Mouse (Mus musculus) heart, adult 9 months (tissue): ENCODE data around the gene Pitx3.
A peak's percentile ranks its signal among the peaks of the same experiment; 100 is the strongest.
"Not testable (repeated sequence)": the region's sequence is repeated elsewhere in the genome, so short reads cannot be mapped to it uniquely, and the experiment has no call there.

Source experiments
- DNase-seq, 2 experiments: peaks; one replicate each; pipeline ENCODE4 v3.0.0; 2022; ENCODE audit warnings: low spot score in 2 of 2

Gene Pitx3

DNA sequence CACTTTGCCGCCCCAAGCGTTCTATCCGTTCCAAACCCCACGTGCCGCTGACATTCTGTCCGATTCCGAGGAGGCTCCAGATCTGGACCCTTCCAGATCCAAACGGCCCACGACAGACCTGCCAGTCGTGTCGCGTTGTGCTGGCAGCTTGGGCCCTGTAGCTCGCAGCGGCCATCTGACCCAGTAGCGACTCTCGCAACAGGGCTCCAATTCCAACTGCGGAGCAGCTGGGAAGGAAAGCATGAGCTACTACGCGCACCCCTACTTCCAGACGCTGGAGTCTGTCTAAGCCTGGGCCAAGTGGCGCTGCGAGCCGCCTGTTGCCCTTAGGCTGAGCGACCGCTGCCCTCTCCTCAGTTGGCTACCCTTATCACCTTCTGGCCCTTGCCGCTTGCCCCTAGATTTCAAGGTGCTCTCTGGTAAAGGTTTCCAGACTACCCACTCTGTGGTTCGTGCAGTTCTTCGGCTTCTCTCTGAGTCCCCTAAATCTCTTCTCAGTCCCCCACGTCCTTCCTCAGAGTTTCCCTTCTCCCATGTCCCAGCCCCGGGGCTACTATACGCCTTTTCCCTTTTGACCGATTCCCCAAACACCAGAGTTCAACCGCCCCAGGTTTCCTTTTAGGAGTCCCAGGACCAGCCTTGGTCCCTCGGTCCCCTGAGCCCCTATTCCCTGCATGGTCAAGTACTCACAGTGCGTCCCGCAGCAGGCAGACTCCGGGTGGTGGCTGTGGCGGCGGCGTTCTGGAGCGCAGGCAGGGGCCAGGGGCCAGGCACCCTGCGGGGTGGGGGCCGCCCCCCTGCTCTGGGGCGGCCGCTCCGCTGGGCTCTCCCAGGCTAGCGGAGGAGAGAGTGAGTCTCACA lies at the start of gene Pitx3:
Gene Pitx3, minus strand, starts transcription at position 816 of the 861 bp plus-strand sequence.
- DNase-seq, result peak; percentile 10 to 11

DNA sequence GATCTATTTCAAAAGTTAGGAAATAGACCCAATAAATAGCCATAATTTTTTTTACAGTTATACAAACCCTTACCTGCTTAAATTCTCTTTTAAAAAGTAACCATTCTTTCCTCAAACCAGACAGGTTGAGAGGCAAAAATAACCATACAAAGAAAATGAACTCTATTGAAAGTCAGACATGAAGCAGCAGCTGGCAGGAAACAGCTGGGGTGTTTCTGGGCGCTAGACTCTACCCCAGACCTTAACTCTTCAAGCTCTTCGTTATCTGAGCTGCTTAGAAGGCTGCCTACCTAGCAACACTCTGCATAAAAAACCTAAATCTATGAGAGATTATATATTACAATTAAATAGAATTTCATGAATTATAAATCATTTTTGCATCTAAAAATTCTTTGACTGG lies 39.1 kb upstream of the Pitx3 start:
- no peak for DNase-seq

DNA sequence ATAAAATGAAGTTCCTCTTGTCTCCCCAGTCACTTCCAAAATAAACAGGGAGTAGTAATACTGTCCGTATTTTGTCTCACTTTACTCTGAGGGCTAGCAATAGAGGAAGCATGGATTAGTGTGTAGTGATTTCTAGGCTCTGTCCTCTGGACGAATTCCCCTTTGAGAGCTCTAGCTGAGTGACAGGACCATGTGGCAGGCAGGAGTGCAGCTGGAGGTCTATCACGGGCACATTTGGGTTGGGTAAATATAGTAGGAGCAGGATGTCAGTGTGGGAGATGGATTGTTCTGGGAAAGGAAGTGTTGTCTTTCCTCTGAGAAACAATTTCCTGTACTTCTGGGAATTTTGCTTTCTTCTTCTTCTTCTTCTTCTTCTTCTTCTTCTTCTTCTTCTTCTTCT lies 38.5 kb upstream of the Pitx3 start:
- peak; percentile 19 to 22 for DNase-seq

DNA sequence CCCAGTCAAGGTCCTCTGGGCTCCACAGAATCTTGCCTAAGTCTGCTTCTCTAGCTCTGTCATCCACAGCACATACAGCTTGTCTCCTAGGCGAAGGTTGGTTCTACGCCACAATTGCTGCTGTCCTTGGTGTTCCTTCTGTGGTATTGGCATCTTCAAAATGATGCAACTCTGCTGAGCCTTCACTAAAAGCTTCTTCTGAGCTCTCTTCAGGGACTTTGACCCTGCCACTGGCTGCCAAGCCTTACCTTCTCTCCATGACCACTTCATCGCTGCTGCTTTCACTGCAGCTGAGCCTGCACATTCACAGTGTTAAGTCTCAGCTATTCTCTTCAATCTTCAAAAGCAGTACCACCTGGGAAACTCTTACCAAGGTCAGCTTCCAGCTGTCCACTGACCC lies 34.1 kb upstream of the Pitx3 start:
- DNase-seq, result no peak

DNA sequence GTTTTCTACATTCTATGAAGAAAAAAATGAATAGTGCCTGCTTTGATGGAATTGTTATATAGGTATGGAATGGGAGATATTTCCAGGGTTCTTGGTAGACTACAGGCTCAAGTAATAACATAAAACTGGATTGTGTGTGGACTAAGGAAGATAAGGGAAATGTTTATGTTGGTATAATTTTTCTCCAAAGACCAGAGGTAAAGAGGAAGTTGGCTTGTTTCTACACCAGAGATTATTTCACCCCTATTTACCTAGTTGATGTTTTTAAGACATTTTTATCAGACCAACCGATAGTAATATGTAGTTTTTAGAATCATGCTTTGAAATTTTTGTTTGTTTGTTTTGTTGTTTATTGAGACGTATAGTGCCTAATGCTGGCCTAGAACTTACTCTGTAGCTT lies 32.1 kb upstream of the Pitx3 start:
- no peak for DNase-seq

DNA sequence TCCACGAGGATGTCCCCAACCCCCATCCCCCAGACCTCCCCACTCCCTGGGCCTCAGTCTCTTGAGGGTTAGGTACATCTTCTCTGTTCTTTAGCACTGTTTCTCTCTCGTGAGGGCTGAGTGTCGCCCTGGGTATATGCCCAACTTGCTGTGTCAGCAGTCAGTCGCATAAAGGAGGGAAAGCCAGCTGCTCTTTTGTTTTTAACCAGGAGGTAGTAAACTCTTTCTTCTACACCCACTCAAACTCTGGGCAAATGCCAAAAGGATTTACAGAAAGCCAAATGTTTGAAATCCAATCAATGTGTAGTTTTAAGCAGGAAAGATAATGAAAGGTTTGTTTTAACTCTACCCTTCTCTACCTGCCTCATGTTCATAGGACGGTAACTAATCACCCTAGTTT lies 28.9 kb upstream of the Pitx3 start:
- no peak for DNase-seq

DNA sequence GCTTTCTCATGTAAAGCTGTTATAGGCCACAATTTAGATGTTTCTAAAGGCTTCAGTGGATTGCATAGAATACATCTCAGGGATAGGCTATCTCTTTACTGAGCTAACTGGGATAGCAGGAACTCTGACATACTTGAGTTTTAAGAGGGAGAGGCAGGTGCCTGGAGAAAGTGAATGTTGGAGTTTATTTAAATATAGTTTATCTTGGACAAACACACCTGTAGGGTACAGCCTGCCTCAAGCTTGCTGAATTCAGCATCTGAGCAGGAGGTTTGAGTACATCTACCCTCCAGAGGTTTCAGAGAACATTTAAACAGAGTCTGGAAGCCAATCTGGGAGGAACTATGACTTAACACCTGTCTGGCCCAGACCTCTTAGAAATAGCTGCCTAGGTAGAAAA lies 27.0 kb upstream of the Pitx3 start:
- no peak for DNase-seq

DNA sequence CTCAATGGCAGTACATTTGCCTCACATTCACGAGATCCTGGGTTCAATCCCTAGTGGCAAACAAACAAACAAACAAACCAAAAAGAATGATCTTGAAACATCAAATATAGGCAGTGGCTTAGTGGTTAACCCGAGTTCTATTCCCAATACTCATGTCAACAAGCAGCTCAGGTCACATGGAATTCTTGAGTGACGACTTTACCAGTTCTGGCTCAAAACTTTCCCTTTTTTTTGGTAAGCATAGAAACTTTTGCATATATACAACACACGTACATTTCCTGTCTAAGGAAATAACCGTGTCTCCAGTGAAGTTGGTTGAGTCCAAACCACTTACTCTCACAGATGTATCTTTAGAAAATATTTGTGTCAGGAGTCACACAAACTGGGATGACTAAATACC lies 24.4 kb upstream of the Pitx3 start:
- DNase-seq, result no peak

DNA sequence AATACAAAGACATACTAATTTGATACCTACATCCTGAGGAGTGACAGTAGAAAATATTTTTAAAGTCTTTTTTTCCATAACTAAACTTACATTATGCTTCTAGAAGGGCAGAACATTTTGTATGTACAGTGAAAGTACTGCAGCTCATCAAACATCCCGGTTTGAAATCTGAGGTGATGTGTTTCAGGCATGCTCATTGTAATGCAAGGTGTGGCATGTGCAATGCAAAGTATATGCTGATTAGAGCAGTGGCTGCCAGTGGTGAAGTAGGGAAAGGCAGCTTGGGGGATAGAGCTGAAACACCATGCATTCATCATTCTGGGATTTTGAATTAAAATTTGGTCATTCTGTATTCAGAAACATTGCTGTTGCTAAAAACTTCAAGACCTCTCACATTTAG lies 21.8 kb upstream of the Pitx3 start:
- no peak for DNase-seq

DNA sequence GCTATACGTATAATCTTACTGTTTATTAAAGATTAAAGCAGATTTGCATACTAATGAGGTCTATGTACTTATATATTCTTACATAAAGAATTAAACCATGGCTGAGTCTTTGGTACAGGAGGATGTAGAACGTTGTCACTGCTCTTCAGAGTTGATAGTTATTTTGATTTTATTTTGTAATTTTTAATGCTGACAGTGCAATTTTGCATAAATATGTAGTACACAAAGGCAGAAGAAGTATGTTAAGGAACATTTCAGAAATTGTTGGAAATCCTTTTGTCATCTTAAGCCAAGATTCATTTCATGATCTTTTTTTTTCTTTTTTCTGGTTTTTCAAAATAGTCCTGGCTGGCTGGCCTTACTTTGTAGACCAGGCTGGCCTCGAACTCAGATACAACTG lies 21.3 kb upstream of the Pitx3 start:
- no peak for DNase-seq

DNA sequence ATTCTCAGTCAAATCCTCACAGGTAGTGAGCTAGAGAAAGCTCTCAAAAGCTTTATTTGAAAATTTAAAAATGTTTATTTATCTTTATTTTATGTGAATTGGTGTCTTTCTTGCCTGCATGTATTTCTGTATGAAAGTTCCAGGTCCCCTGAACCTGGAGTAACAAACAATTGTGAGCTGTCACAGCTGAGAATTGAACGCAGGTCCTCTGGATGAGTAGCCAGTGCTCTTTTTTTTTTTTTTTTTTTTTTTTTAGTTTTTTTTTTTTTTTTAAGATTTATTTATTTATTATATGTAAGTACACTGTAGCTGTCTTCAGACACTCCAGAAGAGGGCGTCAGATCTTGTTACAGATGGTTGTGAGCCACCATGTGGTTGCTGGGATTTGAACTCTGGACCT lies 19.0 kb upstream of the Pitx3 start:
- not testable (repeated sequence) for DNase-seq

DNA sequence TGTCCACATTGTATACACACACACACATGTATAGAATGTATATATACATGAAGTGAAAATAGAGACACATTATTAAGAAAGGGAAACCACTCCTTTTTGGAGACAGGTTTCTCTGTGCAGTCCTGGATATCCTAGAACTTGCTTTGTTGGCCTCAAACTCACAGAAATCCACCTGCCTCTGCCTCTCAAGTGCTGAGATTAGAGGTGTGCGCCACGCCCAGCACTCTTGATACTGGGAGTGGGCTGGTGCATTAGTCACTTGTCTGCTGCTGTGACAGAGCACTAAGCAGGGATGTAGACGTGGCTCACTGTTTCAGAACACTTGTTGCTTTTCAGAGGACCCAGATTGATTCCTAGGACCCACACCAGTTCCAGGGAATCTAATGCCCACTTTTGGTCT lies 17.8 kb upstream of the Pitx3 start:
- no peak for DNase-seq

DNA sequence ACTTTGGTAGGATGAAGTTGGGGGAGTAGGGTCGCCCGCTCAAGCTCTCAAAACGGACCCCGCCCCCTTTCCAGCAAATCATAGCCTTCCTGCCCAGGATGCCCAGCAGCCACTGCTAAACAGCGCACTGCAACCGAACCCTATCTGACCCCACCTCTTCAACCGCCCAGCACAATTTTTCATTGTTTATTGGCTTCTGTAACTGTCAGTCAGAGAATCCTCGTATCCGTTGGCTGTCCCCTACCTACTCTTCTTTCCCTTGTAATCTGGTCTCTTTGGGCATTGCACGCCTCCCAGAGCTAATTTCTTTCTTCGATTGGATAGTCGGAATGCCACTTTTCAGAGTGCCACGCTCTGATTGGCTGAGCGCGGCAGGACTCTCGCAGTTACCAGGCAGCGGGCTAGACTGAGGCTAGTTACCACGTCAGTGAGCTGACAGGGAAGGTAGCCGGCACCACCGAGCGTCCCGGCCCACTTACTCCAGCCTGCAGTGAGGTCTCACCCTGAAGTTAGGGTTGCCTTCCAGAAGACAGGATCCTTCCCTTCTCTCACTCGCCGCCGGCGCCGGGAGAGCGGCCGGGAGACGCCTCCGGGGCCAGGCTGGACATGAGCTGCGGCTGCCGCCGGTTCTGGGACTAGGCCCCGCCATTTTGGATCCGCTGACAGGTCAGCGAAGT lies 4.1 kb upstream of the Pitx3 start, which contains the start of gene Gbf1:
Gene Gbf1, plus strand, starts transcription at position 383 of the 677 bp plus-strand sequence.
- peak; percentile 99 for DNase-seq

DNA sequence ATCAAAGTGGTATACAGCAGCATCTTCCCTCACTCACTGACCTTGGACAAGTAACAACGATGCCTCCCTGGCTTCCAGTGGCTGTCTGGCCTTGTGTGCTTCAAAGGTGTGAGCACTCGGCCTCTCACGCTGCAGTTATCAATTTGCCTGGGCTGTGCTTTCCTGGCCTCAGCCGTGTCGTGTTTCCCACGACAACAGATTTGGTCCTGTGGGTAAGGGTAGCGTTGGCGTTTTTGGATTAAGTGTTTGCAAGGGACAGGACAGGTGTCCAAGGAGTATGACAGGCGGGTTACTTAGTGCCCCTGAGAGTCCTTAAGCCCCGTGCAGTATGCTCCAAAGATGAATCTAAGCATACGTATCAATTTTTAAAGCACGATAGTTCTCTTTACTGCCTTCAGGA lies 965 bp upstream of the Pitx3 start:
- DNase-seq, result no peak

DNA sequence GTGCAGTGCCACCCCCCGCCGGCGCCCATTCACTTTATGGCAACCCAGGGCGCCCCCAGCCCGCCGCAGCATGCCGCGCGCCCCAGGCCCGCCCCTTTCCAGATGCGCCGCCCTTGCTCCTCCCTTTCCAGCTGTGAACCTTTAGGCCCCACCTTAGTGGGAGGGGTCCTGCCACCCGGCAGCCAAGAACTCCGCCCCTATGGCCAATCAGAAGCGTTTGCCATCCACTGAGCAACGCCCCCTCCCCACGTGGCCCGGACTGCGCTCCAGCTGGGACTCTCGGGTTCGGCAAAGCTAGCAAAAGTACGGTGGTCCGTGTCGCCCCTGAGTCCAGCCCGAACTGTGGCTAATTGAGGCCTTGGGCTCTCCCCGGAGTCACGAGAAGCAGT lies 240 bp upstream of the Pitx3 start:
- DNase-seq, result peak; percentile 86 to 88

DNA sequence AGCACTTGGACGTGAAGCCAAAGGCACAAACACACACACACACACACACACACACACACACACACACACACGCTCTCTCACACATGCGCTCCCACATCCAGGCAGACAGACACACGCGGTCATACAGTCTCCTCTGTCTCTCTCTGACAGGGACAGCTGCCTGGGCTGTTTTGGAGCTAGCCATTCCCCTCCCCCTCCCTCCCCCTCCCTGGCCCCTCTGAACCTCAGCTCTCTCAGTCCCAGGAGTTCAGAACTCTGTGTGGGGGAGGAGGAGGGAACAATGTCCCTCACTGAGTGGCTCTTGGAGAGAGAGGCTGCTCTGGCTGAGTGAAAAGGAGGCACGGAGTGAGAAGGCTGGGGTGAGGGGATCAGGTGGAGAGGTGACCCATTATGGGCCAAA lies 7.0 kb downstream of the Pitx3 start:
- DNase-seq, result no peak

DNA sequence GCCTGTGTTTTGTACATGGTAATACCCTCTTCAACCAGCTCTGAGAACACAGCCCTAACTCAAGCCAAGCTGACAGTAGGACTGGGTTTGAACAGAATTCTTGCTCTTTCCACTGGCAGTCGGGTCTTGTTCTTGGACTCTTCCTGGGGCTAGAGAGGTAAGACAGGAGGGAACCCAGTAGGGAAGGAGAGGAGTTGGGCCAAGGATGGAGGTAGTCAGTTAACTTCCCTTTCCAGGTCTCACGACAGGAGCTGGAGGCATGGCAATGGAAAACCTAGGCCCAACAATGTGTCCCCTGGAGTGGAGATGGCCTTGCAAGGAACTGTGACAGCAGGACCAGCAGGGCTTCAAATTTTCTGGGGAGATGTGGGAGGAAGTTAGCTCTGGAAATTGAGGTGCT lies 7.8 kb downstream of the Pitx3 start:
- DNase-seq, result no peak

DNA sequence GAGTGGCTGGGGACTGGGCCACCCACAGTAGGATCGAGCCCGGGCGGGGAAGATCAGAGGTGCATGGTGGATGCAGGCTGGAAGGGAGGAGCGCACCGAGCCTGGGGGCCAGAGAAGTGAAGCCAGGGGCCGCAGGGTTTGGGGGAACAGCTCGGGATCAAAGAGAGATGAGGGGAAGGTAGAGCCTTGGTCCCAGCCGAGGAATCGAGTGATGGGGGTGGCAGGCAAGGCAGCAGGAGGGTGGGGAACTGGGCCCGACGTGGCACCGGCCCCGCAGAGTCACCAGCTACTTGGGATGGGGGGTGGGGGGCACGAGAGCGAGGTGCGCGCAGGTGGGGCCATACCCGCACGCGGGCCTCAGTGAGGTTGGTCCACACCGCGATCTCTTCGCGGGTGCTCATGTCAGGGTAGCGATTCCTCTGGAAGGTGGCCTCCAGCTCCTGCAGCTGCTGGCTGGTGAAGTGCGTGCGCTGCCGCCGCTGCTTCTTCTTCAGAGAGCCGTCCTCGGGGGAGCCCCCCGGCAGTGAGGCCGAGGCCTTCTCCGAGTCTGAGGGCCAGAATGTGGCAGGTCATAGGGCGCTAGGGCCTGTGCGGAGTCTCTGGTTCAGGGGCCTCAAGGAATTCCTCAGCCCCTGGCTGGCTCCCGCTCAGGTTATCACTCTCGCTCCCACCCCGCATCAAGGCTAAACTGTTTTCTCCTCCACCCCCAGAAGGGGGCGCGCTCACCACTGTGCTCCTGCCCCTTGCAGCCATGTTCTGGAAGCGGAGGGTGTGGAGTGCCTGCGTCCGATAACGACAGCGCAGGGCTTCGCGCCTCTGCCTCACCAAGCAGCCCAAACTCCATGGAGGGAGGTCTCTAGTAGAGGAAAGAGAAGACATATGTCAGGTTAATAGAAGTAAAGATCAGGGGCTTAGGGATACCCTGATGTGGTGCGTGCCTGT lies 11.2 kb downstream of the Pitx3 start:
- peak; percentile 29 to 54 for DNase-seq

DNA sequence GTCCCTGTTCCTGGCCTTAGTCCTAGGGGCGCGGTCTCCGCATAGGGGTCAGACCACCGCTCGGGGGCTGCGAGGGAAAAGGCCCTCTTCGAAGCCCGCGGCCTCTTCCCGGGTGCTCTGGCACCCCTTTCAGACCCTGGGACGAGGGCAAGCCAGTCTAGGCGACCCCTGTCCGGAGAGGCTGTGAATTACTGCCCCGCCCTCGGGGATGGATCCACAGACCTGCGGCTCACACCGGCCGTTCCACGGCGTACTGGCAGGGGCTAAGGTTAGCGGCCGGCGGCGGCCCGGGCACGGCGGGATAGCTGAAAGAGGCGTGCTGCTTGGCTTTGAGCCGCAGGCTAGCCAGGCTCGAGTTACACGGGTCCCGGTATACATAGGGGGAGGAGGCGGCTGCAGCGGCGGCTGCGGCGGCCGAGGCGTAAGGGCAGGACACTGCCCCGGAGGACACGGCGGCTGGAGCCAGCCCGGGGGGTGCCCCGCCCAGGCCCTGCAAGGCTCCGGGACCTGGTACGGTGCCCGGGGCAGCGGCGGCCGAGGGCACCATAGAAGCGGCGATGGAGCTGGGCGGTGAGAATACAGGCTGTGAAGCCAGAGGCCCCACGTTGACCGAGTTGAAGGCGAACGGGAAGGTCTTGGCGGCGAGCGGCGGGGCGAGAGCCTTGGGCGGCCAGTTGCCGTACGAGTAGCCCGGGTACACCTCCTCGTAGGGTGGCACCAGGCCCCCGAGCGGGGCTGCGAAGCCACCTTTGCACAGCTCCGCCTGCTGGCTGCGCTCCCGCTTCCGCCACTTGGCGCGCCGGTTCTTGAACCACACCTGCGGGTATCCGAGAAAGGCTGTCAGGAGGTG lies 12.1 kb downstream of the Pitx3 start:
- peak; percentile 44 to 51 for DNase-seq

DNA sequence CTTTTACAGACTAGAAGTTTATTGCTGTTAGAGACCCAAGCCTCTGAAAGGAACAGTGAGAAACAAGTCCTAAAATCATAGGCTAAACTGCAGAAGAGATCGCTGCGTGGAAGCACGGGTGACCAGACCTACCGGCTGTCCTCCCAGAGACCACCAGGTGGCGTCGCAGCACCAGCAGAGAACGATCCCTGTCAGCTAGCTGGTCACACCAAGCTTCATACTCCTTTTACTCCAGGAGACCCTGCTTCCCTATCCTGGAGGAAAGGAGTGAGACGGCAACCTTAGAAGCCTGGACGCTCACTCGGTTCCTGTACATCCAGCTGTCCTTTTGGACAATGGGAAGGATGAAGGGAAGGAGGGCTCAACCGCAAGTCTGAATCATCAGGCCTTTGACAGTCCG lies 12.8 kb downstream of the Pitx3 start:
- peak; percentile 72 to 84 for DNase-seq

DNA sequence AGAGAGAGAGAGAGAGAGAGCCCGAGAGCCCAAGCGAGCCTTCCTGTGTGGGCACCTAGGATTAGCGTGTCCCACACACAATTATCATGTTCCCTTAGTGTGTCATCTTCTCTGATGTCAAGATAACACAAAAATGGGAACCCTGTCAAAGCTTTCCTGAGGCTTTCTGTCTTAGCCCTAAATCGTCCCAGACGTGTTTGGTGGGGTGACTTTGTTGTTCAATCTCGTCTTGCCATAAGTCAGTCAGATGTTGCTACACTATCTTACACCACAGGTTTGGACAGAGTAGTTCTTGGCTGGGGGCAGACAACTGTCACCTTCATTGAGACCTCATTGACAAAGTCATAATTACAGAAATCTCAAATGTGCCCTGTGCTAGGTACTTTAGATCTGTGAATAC lies 15.5 kb downstream of the Pitx3 start:
- DNase-seq, result no peak
